9 mouse cellular contexts compared by ENCODE assay signal in genomic region chr11:21178343-21178742, GRCm38 (mm10).
DNase-seq lines count a peak whose midpoint lies in the region; ATAC-seq lines count a peak whose summit lies in the region.
"Had no signal": no experiment of that assay in that cellular context is flagged by ENCODE, and none has a peak within 500 bp of the region (broad histone marks: within the 10 kb centered on the region; RNA-seq: fewer than 3 reads in every experiment).

No protein-coding gene starts in this region.

- DNase-seq in hindbrain, embryonic 14.5 days (ENCODE audit: low spot score): peak; percentile 67
- DNase-seq in CD4-positive helper T cell, adult 2 months (ENCODE audit: low read depth, low spot score): peak; percentile 77
- DNase-seq in fibroblast of lung, adult 2 months (ENCODE audit: low read depth): peak; percentile 32
- peak; percentile 42 to 71 for DNase-seq in layer of hippocampus, adult 18-20 months (ENCODE audit: low spot score in 2 of 2)
- DNase-seq in c-Kit-positive CD71-positive TER-119-positive erythroid progenitor cells, embryonic 14.5 days (ENCODE audit: low spot score): no peak

- H3K4me3 ChIP-seq in hindbrain, embryonic 14.5 days (replicated peaks; ENCODE audit: low read length): no peak overlapping the region
- H3K4me3 ChIP-seq in hindbrain, embryonic 12.5 days: no peak overlapping the region
- H3K4me3 ChIP-seq: myocyte had no signal

- no peaks in the 10 kb centered on the region for H3K9me3 ChIP-seq in hindbrain, embryonic 14.5 days (ENCODE audit: control insufficient read depth, low read length)
- H3K9me3 ChIP-seq in hindbrain, embryonic 12.5 days (replicated peaks): no peaks in the 10 kb centered on the region

- WGBS in hindbrain, embryonic 14.5 days: 63% methylated on average over 4 of the region's 4 CpGs
- 67% methylated on average over 4 of the region's 4 CpGs for WGBS in hindbrain, embryonic 12.5 days

- H3K4me1 ChIP-seq in hindbrain, embryonic 14.5 days (replicated peaks; ENCODE audit: control insufficient read depth, insufficient read depth, low read length): no peaks in the 10 kb centered on the region
- H3K4me1 ChIP-seq in hindbrain, embryonic 12.5 days: no peaks in the 10 kb centered on the region

- no peaks in the 10 kb centered on the region for H3K27me3 ChIP-seq in hindbrain, embryonic 14.5 days (ENCODE audit: control insufficient read depth, insufficient read depth, low read length)
- no peaks in the 10 kb centered on the region for H3K27me3 ChIP-seq in hindbrain, embryonic 12.5 days

- no peak overlapping the region for H3K9ac ChIP-seq in hindbrain, embryonic 14.5 days
- no peak overlapping the region for H3K9ac ChIP-seq in hindbrain, embryonic 12.5 days

- H3K27ac ChIP-seq in hindbrain, embryonic 14.5 days: no peak overlapping the region
- H3K27ac ChIP-seq in hindbrain, embryonic 12.5 days: no peak overlapping the region

- H3K36me3 ChIP-seq in hindbrain, embryonic 14.5 days (replicated peaks; ENCODE audit: control insufficient read depth, insufficient read depth): no peaks in the 10 kb centered on the region
- H3K36me3 ChIP-seq in hindbrain, embryonic 12.5 days: no peaks in the 10 kb centered on the region

- H3K4me2 ChIP-seq in hindbrain, embryonic 14.5 days (replicated peaks): no peak overlapping the region
- no peak overlapping the region for H3K4me2 ChIP-seq in hindbrain, embryonic 12.5 days (replicated peaks)

- no peak for ATAC-seq in hindbrain, embryonic 14.5 days (ENCODE audit: low FRiP score)
- no peak for ATAC-seq in hindbrain, embryonic 12.5 days (ENCODE audit: low FRiP score)
- peak; percentile 15 for ATAC-seq in activated CD4-positive, CD25-positive, alpha-beta regulatory T cell, adult 4 months
- ATAC-seq in neutrophil, adult 5-6 weeks (ENCODE audit: extremely low read depth, insufficient number of reproducible peaks, low FRiP score, poor library complexity, severe bottlenecking): peak; percentile 67; the same call in 1 of the 2 replicates

Comparison
In these comparisons a context has a peak if more than half of its experiments do, and no peak if none do; other contexts are left out.
1. ATAC-seq: peak in activated CD4-positive, CD25-positive, alpha-beta regulatory T cell, adult 4 months (single experiment) and neutrophil, adult 5-6 weeks (single experiment); none in hindbrain, embryonic 14.5 days (single experiment) and hindbrain, embryonic 12.5 days (single experiment).